Mouse (Mus musculus) kidney, adult 11 months (tissue): ENCODE measurements around the gene Flg.

Experiments
- DNase-seq: peaks from one replicate; pipeline ENCODE4 v3.0.0; 2022

The Flg gene

GRCm38 (mm10) chr3:93273223-93273622 lies at the start of gene Flg:
Gene Flg (plus strand): TSS chr3:93273523.
- DNase-seq = no peak

GRCm38 (mm10) chr3:93297542-93297941 lies 24.2 kb downstream of the Flg start:
- DNase-seq = no peak

GRCm38 (mm10) chr3:93299832-93300231 lies 26.5 kb downstream of the Flg start:
- no peak for DNase-seq

- peak; percentile 35 for DNase-seq
Measured at GRCm38 (mm10) chr3:93301896-93302295, 28.6 kb downstream of the Flg start.

GRCm38 (mm10) chr3:93306142-93306541 lies 32.8 kb downstream of the Flg start:
- DNase-seq = no peak

- no peak for DNase-seq
Measured at GRCm38 (mm10) chr3:93311371-93311770, 38.0 kb downstream of the Flg start.

- no peak for DNase-seq
Measured at GRCm38 (mm10) chr3:93314388-93314787, 41.1 kb downstream of the Flg start.

GRCm38 (mm10) chr3:93319449-93319848 lies 46.1 kb downstream of the Flg start, which contains the start of gene Hrnr:
Gene Hrnr (plus strand): TSS chr3:93319749.
- DNase-seq = no peak

- no peak for DNase-seq
Measured at GRCm38 (mm10) chr3:93337749-93338148, 64.4 kb downstream of the Flg start.

- DNase-seq = no peak
Measured at GRCm38 (mm10) chr3:93340021-93340420, 66.7 kb downstream of the Flg start.
